Comparison of ENCODE assay signal across 9 mouse cellular contexts in genomic region chr1:125382622-125383021, GRCm38 (mm10). TPM values are rescaled to one million over a fixed set of nuclear protein-coding genes. Genes with fewer than 3 reads are reported as not detected.
DNase-seq lines count a peak whose midpoint lies in the region; ATAC-seq and TF ChIP-seq lines count a peak whose summit lies in the region.
"Had no signal": no experiment of that assay in that cellular context is flagged by ENCODE, and none has a peak within 500 bp of the region (broad histone marks: within the 10 kb centered on the region; RNA-seq: fewer than 3 reads in every experiment).

No protein-coding gene starts in this region.

- ATAC-seq in lung, embryonic 14.5 days (ENCODE audit: insufficient read depth), result no peak
- ATAC-seq in frontal cortex, adult (ENCODE audit: low TSS enrichment), result no peak

- DNase-seq in heart, adult 11 months, result peak; percentile 64
- no peak for DNase-seq in heart, postnatal 25 days (ENCODE audit: low spot score)
- peak; percentile 73 for DNase-seq in A20 (ENCODE audit: low read depth, low spot score)
- peak; percentile 48 for DNase-seq in T-cell, adult 2 months (ENCODE audit: low spot score)
- DNase-seq in lung, embryonic 14.5 days, result peak; percentile 33
- no peak for DNase-seq in embryo, embryonic 11 days
- no peak for DNase-seq in left cerebral cortex, postnatal 36 days (ENCODE audit: low spot score in 2 of 2)

- H3K9ac ChIP-seq in lung, embryonic 14.5 days, result no peak overlapping the region
- H3K9ac ChIP-seq: stomach, embryonic 15.5 days had no signal

- H3K9me3 ChIP-seq in lung, embryonic 14.5 days (ENCODE audit: low read depth, low read length), result no peaks in the 10 kb centered on the region
- H3K9me3 ChIP-seq: stomach, embryonic 15.5 days had no signal

- no peaks in the 10 kb centered on the region for H3K27me3 ChIP-seq in lung, embryonic 14.5 days (ENCODE audit: insufficient read depth, low read length)
- H3K27me3 ChIP-seq: stomach, embryonic 15.5 days had no signal

- no peaks in the 10 kb centered on the region for H3K4me1 ChIP-seq in lung, embryonic 14.5 days (ENCODE audit: insufficient read depth)
- H3K4me1 ChIP-seq: stomach, embryonic 15.5 days had no signal

- no peak overlapping the region for H3K27ac ChIP-seq in lung, embryonic 14.5 days (ENCODE audit: low read depth)
- H3K27ac ChIP-seq: stomach, embryonic 15.5 days had no signal

- WGBS in lung, embryonic 14.5 days, result 59% methylated on average over 6 of the region's 6 CpGs

- no peak overlapping the region for H3K4me2 ChIP-seq in lung, embryonic 14.5 days
- H3K4me2 ChIP-seq: stomach, embryonic 15.5 days had no signal

- no peak for TF ChIP-seq CTCF in lung, embryonic 14.5 days (IDR thresholded peaks at IDR 0.05; ENCODE audit: low read depth)

- H3K36me3 ChIP-seq in lung, embryonic 14.5 days (ENCODE audit: insufficient read depth), result no peaks in the 10 kb centered on the region
- H3K36me3 ChIP-seq: stomach, embryonic 15.5 days had no signal

- no peak overlapping the region for H3K4me3 ChIP-seq in lung, embryonic 14.5 days (ENCODE audit: low read depth, low read length)
- H3K4me3 ChIP-seq: stomach, embryonic 15.5 days had no signal

- intact Hi-C loops in heart, postnatal 25 days (cut with DNase I), result no loop called here
- intact Hi-C loops in left cerebral cortex, postnatal 36 days (cut with DNase I), result no loop called here

RNA-seq across cellular contexts. Expression of gene Actr3, which starts 52.9 kb away (rescaled TPM):
- total RNA-seq in heart, postnatal 25 days (2021), result 100 to 1,000 TPM; 125 to 136 TPM
- polyA plus RNA-seq in lung, embryonic 14.5 days (2014; fragmentation: Nextera tagmentation; extraction: Ambion mirVana), result 342 and 351 TPM in 2 replicates
- 100 to 1,000 TPM; 220 to 242 TPM for total RNA-seq in left cerebral cortex, postnatal 36 days (2021)

Comparison
In these comparisons a context has a peak if more than half of its experiments do, and no peak if none do; other contexts are left out.
1. DNase-seq: peak in heart, adult 11 months (single experiment), A20 (single experiment), T-cell, adult 2 months (single experiment) and lung, embryonic 14.5 days (single experiment); none in heart, postnatal 25 days (single experiment), embryo, embryonic 11 days (single experiment) and left cerebral cortex, postnatal 36 days (0 of 2).